Mouse (Mus musculus): ENCODE results near the gene Fgf5.

GRCm38 (mm10) chr5:98246826-98247225 lies 7.2 kb upstream of the Fgf5 start:
- TF ChIP-seq POLR2A (IDR thresholded peaks at IDR 0.05; ENCODE audit: borderline replicate concordance, insufficient read depth, low read length) = no peak
- no peak for TF ChIP-seq CTCF (IDR thresholded peaks at IDR 0.05; ENCODE audit: borderline replicate concordance, insufficient read depth, low read depth, low read length)

All from cerebellum, adult 2 months (tissue).